Mouse (Mus musculus) testis, adult 2 months (tissue): ENCODE data around the gene Rps6kc1.

Experiments
- CTCF ChIP-seq: fragments of 200-500 bp; IDR thresholded peaks from 2 replicates; pipeline ENCODE4 v1.5.1; 2012; ENCODE audit warnings: low read depth, mild to moderate bottlenecking, inconsistent platforms, low read length, moderate library complexity; ENCODE audit not compliant: control insufficient read depth, insufficient read depth, insufficient replicate concordance
- POLR2A ChIP-seq: fragments of 200-500 bp; IDR thresholded peaks from 2 replicates; pipeline ENCODE4 v1.6.1; 2012; ENCODE audit warnings: low read depth, mild to moderate bottlenecking, inconsistent platforms, low read length, moderate library complexity; ENCODE audit not compliant: control insufficient read depth

DNA sequence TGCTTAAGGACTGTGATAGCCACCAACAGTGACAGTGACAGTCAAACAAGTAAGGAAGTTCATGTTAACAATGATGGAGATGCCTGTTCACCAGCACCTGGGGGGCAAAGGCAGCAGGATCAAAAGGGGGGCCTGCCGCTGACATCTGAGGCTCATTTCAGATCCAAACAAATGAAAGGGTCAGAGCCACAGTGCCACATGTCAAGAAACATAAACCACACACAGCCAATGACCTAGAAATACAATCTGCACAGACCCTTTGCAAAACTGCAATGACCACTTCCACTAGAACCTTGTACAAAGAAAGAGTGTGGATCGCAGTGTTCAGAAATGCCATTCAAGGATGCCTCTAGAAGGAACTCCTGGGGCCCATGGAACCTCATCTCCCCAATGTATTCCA lies 23.5 kb downstream of the Rps6kc1 start:
- TF ChIP-seq CTCF, result no peak
- TF ChIP-seq POLR2A, result no peak
